Mouse (Mus musculus) MEL (cell line): ENCODE measurements around the gene Fgf22. TPM values are rescaled to one million over a fixed set of nuclear protein-coding genes. Genes with fewer than 3 reads are reported as not detected.

ENCODE experiments used
- DNase-seq: peaks from one replicate; pipeline ENCODE4 v3.0.0; 2011; ENCODE audit warnings: low read depth, low spot score
- H3K27ac ChIP-seq: 2 replicates; pipeline ENCODE4 v1.5.1; 2012; ENCODE audit warnings: low read depth, mild to moderate bottlenecking, control low read depth, low read length, moderate library complexity; ENCODE audit not compliant: control insufficient read depth
- H3K27me3 ChIP-seq, 2 experiments: fragments of 150-350 bp in 1 of 2; sonication (generic) in 1 of 2; 2 replicates each; pipeline ENCODE4 v1.6.1; 2012; ENCODE audit warnings: low read length in 2 of 2, mild to moderate bottlenecking in 2 of 2, improper control_type of control experiment in 1 of 2, moderate library complexity in 1 of 2; ENCODE audit not compliant: insufficient read depth in 2 of 2, control insufficient read depth in 1 of 2
- H3K36me3 ChIP-seq, 2 experiments: 2 replicates each; pipeline ENCODE4 v1.6.1; 2012 to 2014; ENCODE audit warnings: low read length in 2 of 2, improper control_type of control experiment in 1 of 2, inconsistent platforms in 1 of 2, mild to moderate bottlenecking in 1 of 2; ENCODE audit not compliant: insufficient read depth in 2 of 2, control insufficient read depth in 1 of 2
- H3K4me1 ChIP-seq, 2 experiments: fragments of 150-350 bp in 1 of 2; sonication (generic) in 1 of 2; 2 replicates each; pipeline ENCODE4 v1.6.1; 2012; ENCODE audit warnings: low read length in 2 of 2, improper control_type of control experiment in 1 of 2, mild to moderate bottlenecking in 1 of 2; ENCODE audit not compliant: insufficient read depth in 2 of 2, control insufficient read depth in 1 of 2
- H3K4me3 ChIP-seq, 2 experiments: fragments of 150-350 bp in 1 of 2; sonication (generic) in 1 of 2; 2 replicates each; pipeline ENCODE4 v1.5.1; 2012; ENCODE audit warnings: low read depth in 2 of 2, low read length in 2 of 2, mild to moderate bottlenecking in 2 of 2, moderate library complexity in 2 of 2, control low read depth in 1 of 2, improper control_type of control experiment in 1 of 2; ENCODE audit not compliant: control insufficient read depth in 1 of 2, insufficient read depth in 1 of 2
- H3K79me2 ChIP-seq: 2 replicates; pipeline ENCODE4 v1.6.1; 2012; ENCODE audit warnings: mild to moderate bottlenecking, low read length, moderate library complexity; ENCODE audit not compliant: control insufficient read depth, poor library complexity, insufficient read depth
- H3K9ac ChIP-seq: 2 replicates; pipeline ENCODE4 v1.6.1; 2012; ENCODE audit warnings: low read depth, mild to moderate bottlenecking, control low read depth, low read length, moderate library complexity; ENCODE audit not compliant: control insufficient read depth, poor library complexity, severe bottlenecking
- H3K9me3 ChIP-seq: fragments of 150-350 bp; sonication (generic); replicated peaks from 2 replicates; pipeline ENCODE4 v1.6.1; 2012; ENCODE audit warnings: mild to moderate bottlenecking, low read length, improper control_type of control experiment, moderate library complexity; ENCODE audit not compliant: insufficient read depth
- BHLHE40 ChIP-seq: IDR thresholded peaks from 2 replicates; pipeline ENCODE4 v1.6.1; 2012; ENCODE audit warnings: low read depth, mild to moderate bottlenecking, inconsistent platforms, low read length, improper control_type of control experiment, borderline replicate concordance
- CHD1 ChIP-seq: IDR thresholded peaks from 2 replicates; pipeline ENCODE4 v1.6.1; 2012; ENCODE audit warnings: low read depth, mild to moderate bottlenecking, inconsistent platforms, low read length, improper control_type of control experiment
- CHD2 ChIP-seq: IDR thresholded peaks from 2 replicates; pipeline ENCODE4 v1.6.1; 2011; ENCODE audit warnings: low read length, improper control_type of control experiment
- ELF1 ChIP-seq: IDR thresholded peaks from 2 replicates; pipeline ENCODE4 v1.6.1; 2014; ENCODE audit warnings: low read depth, mild to moderate bottlenecking, inconsistent platforms, low read length, improper control_type of control experiment, moderate library complexity
- GABPA ChIP-seq: IDR thresholded peaks from 2 replicates; pipeline ENCODE4 v1.6.1; 2012; ENCODE audit warnings: low read depth, mild to moderate bottlenecking, inconsistent platforms, low read length, improper control_type of control experiment, moderate library complexity
- GATA1 ChIP-seq: IDR thresholded peaks from 2 replicates; pipeline ENCODE4 v1.6.1; 2011; ENCODE audit warnings: low read depth, low read length, improper control_type of control experiment
- HCFC1 ChIP-seq: IDR thresholded peaks from 2 replicates; pipeline ENCODE4 v1.6.1; 2012; ENCODE audit warnings: low read depth, mild to moderate bottlenecking, inconsistent platforms, low read length, improper control_type of control experiment, moderate library complexity
- JUND ChIP-seq: IDR thresholded peaks from 2 replicates; pipeline ENCODE4 v1.6.1; 2011; ENCODE audit warnings: low read depth, mild to moderate bottlenecking, improper control_type of control experiment, low read length
- MAX ChIP-seq: IDR thresholded peaks from 2 replicates; pipeline ENCODE4 v1.6.1; 2011; ENCODE audit warnings: low read length, improper control_type of control experiment
- MAZ ChIP-seq: IDR thresholded peaks from 2 replicates; pipeline ENCODE4 v1.6.1; 2012; ENCODE audit warnings: low read depth, mild to moderate bottlenecking, inconsistent platforms, low read length, improper control_type of control experiment
- MEF2A ChIP-seq: IDR thresholded peaks from 2 replicates; pipeline ENCODE4 v1.6.1; 2014; ENCODE audit warnings: low read depth, mild to moderate bottlenecking, inconsistent platforms, low read length, improper control_type of control experiment; ENCODE audit not compliant: poor library complexity, insufficient replicate concordance, severe bottlenecking; ENCODE audit errors: extremely low read depth
- NELFE ChIP-seq: IDR thresholded peaks from 2 replicates; pipeline ENCODE4 v1.6.1; 2011; ENCODE audit warnings: low read depth, low read length, improper control_type of control experiment
- POLR2AphosphoS2 ChIP-seq: IDR thresholded peaks from 2 replicates; pipeline ENCODE4 v1.6.1; 2011; ENCODE audit warnings: low read length, improper control_type of control experiment
- POLR2AphosphoS5 ChIP-seq: IDR thresholded peaks from 2 replicates; pipeline ENCODE4 v1.6.1; 2012; ENCODE audit warnings: low read depth, borderline replicate concordance, mild to moderate bottlenecking, inconsistent platforms, low read length, moderate library complexity, mixed read lengths
- RAD21 ChIP-seq: IDR thresholded peaks from 2 replicates; pipeline ENCODE4 v1.6.1; 2011; ENCODE audit warnings: mild to moderate bottlenecking, low read depth, low read length, improper control_type of control experiment
- RCOR1 ChIP-seq: IDR thresholded peaks from 2 replicates; pipeline ENCODE4 v1.6.1; 2012; ENCODE audit warnings: low read depth, mild to moderate bottlenecking, inconsistent platforms, low read length, improper control_type of control experiment
- ZMIZ1 ChIP-seq: IDR thresholded peaks from 2 replicates; pipeline ENCODE4 v1.6.1; 2012; ENCODE audit warnings: low read depth, mild to moderate bottlenecking, inconsistent platforms, low read length, improper control_type of control experiment, moderate library complexity
- polyA plus RNA-seq, 2 experiments: library from polyadenylated mRNA; stranded (reverse) in 1 of 2; unstranded in 1 of 2; fragments of >175 nt in 1 of 2; fragments of >200 nt in 1 of 2; gene quantifications; 2 replicates each; pipeline versions ENCODE4 v1.2.1 to v1.2.4; 2012; ENCODE audit warnings: low replicate concordance in 2 of 2, low read depth in 1 of 2; ENCODE audit not compliant: insufficient read length in 2 of 2, insufficient read depth in 1 of 2, missing spikeins in 1 of 2
- total RNA-seq: library from RNA; depleted of rRNA; stranded (reverse); fragments of 300-350 nt; gene quantifications from 2 replicates; pipeline ENCODE4 v1.2.3, GENCODE M21; 2012

Fgf22 gene
- total and polyA plus RNA-seq, 3 experiments, result 0.15 to 0.33 TPM; not detected in 1

GRCm38 (mm10) chr10:79803716-79804323, 48.9 kb downstream of the Fgf22 start:
- Histone ChIP-seq H3K9me3 (no peaks in the 10 kb centered on the region), H3K27me3 (no peaks in the 10 kb centered on the region), H3K36me3 (peaks cover 0 to 17% of the 10 kb centered on the region in 2 experiments; a peak in 2 of 4 replicates), H3K4me3 (no peak overlapping the region), H3K4me1 (peaks cover 12 to 16% of the 10 kb centered on the region in 2 experiments), H3K9ac (no peak overlapping the region), H3K79me2 (no peaks in the 10 kb centered on the region), H3K27ac (no peak overlapping the region)
- DNase-seq, result no peak
- TF ChIP-seq BHLHE40 (no peak), RCOR1 (no peak), MAZ (no peak), CHD2 (no peak), HCFC1 (no peak), CHD1 (no peak), NELFE (no peak), RAD21 (no peak), ELF1 (no peak)
- TF ChIP-seq, all 39 proteins: peak for 0

- no peak for TF ChIP-seq GABPA
- no peak for TF ChIP-seq GATA1
- TF ChIP-seq HCFC1, result no peak
- TF ChIP-seq POLR2AphosphoS2, result no peak
- TF ChIP-seq MEF2A, result no peak
- no peak for TF ChIP-seq RCOR1
- TF ChIP-seq NELFE, result no peak
- no peak for TF ChIP-seq JUND
- no peak for TF ChIP-seq ZMIZ1
- no peak for TF ChIP-seq POLR2AphosphoS5
- no peak for TF ChIP-seq MAX
- no peak for TF ChIP-seq RAD21
- Histone ChIP-seq H3K79me2 (no peaks in the 10 kb centered on the region), H3K27me3 (no peaks in the 10 kb centered on the region), H3K27ac (no peak overlapping the region), H3K4me1 (peaks cover 5 to 13% of the 10 kb centered on the region in 2 experiments; a peak in 3 of 4 replicates), H3K36me3 (peaks cover 0 to 14% of the 10 kb centered on the region in 2 experiments; a peak in 2 of 4 replicates), H3K9ac (no peak overlapping the region), H3K9me3 (no peaks in the 10 kb centered on the region), H3K4me3 (no peak overlapping the region)
- DNase-seq, result no peak
Observed at GRCm38 (mm10) chr10:79805636-79806035, 50.8 kb downstream of the Fgf22 start.
